Mouse (Mus musculus) MEL (cell line): ENCODE results near the gene Piezo1. TPM values are rescaled to one million over a fixed set of nuclear protein-coding genes. Genes with fewer than 3 reads are reported as not detected.

Experiments used
- DNase-seq: peaks from one replicate; pipeline ENCODE4 v3.0.0; 2011; ENCODE audit warnings: low read depth, low spot score
- H3K27ac ChIP-seq: 2 replicates; pipeline ENCODE4 v1.5.1; 2012; ENCODE audit warnings: low read depth, mild to moderate bottlenecking, control low read depth, low read length, moderate library complexity; ENCODE audit not compliant: control insufficient read depth
- H3K27me3 ChIP-seq, 2 experiments: fragments of 150-350 bp in 1 of 2; sonication (generic) in 1 of 2; 2 replicates each; pipeline ENCODE4 v1.6.1; 2012; ENCODE audit warnings: low read length in 2 of 2, mild to moderate bottlenecking in 2 of 2, improper control_type of control experiment in 1 of 2, moderate library complexity in 1 of 2; ENCODE audit not compliant: insufficient read depth in 2 of 2, control insufficient read depth in 1 of 2
- H3K36me3 ChIP-seq, 2 experiments: 2 replicates each; pipeline ENCODE4 v1.6.1; 2012 to 2014; ENCODE audit warnings: low read length in 2 of 2, improper control_type of control experiment in 1 of 2, inconsistent platforms in 1 of 2, mild to moderate bottlenecking in 1 of 2; ENCODE audit not compliant: insufficient read depth in 2 of 2, control insufficient read depth in 1 of 2
- H3K4me1 ChIP-seq, 2 experiments: fragments of 150-350 bp in 1 of 2; sonication (generic) in 1 of 2; 2 replicates each; pipeline ENCODE4 v1.6.1; 2012; ENCODE audit warnings: low read length in 2 of 2, improper control_type of control experiment in 1 of 2, mild to moderate bottlenecking in 1 of 2; ENCODE audit not compliant: insufficient read depth in 2 of 2, control insufficient read depth in 1 of 2
- H3K4me3 ChIP-seq, 2 experiments: fragments of 150-350 bp in 1 of 2; sonication (generic) in 1 of 2; 2 replicates each; pipeline ENCODE4 v1.5.1; 2012; ENCODE audit warnings: low read depth in 2 of 2, low read length in 2 of 2, mild to moderate bottlenecking in 2 of 2, moderate library complexity in 2 of 2, control low read depth in 1 of 2, improper control_type of control experiment in 1 of 2; ENCODE audit not compliant: control insufficient read depth in 1 of 2, insufficient read depth in 1 of 2
- H3K79me2 ChIP-seq: 2 replicates; pipeline ENCODE4 v1.6.1; 2012; ENCODE audit warnings: mild to moderate bottlenecking, low read length, moderate library complexity; ENCODE audit not compliant: control insufficient read depth, poor library complexity, insufficient read depth
- H3K9ac ChIP-seq: 2 replicates; pipeline ENCODE4 v1.6.1; 2012; ENCODE audit warnings: low read depth, mild to moderate bottlenecking, control low read depth, low read length, moderate library complexity; ENCODE audit not compliant: control insufficient read depth, poor library complexity, severe bottlenecking
- H3K9me3 ChIP-seq: fragments of 150-350 bp; sonication (generic); replicated peaks from 2 replicates; pipeline ENCODE4 v1.6.1; 2012; ENCODE audit warnings: mild to moderate bottlenecking, low read length, improper control_type of control experiment, moderate library complexity; ENCODE audit not compliant: insufficient read depth
- CHD1 ChIP-seq: IDR thresholded peaks from 2 replicates; pipeline ENCODE4 v1.6.1; 2012; ENCODE audit warnings: low read depth, mild to moderate bottlenecking, inconsistent platforms, low read length, improper control_type of control experiment
- ELF1 ChIP-seq: IDR thresholded peaks from 2 replicates; pipeline ENCODE4 v1.6.1; 2014; ENCODE audit warnings: low read depth, mild to moderate bottlenecking, inconsistent platforms, low read length, improper control_type of control experiment, moderate library complexity
- ETS1 ChIP-seq: IDR thresholded peaks from 2 replicates; pipeline ENCODE4 v1.6.1; 2012; ENCODE audit warnings: low read depth, mild to moderate bottlenecking, inconsistent platforms, low read length, improper control_type of control experiment, moderate library complexity
- GATA1 ChIP-seq: IDR thresholded peaks from 2 replicates; pipeline ENCODE4 v1.6.1; 2011; ENCODE audit warnings: low read depth, low read length, improper control_type of control experiment
- HCFC1 ChIP-seq: IDR thresholded peaks from 2 replicates; pipeline ENCODE4 v1.6.1; 2012; ENCODE audit warnings: low read depth, mild to moderate bottlenecking, inconsistent platforms, low read length, improper control_type of control experiment, moderate library complexity
- MAX ChIP-seq: IDR thresholded peaks from 2 replicates; pipeline ENCODE4 v1.6.1; 2011; ENCODE audit warnings: low read length, improper control_type of control experiment
- MYB ChIP-seq: IDR thresholded peaks from 2 replicates; pipeline ENCODE4 v1.6.1; 2011; ENCODE audit warnings: mild to moderate bottlenecking, low read depth, low read length, improper control_type of control experiment
- MYC ChIP-seq: IDR thresholded peaks from 2 replicates; pipeline ENCODE4 v1.6.1; 2011; ENCODE audit warnings: low read depth, mild to moderate bottlenecking, low read length, improper control_type of control experiment, moderate library complexity
- NELFE ChIP-seq: IDR thresholded peaks from 2 replicates; pipeline ENCODE4 v1.6.1; 2011; ENCODE audit warnings: low read depth, low read length, improper control_type of control experiment
- POLR2A ChIP-seq, 2 experiments: IDR thresholded peaks; 2 replicates each; pipeline ENCODE4 v1.6.1; 2011 to 2012; ENCODE audit warnings: low read length in 2 of 2, mild to moderate bottlenecking in 2 of 2, control low read depth in 1 of 2, improper control_type of control experiment in 1 of 2, low read depth in 1 of 2, moderate library complexity in 1 of 2; ENCODE audit not compliant: control insufficient read depth in 1 of 2, insufficient read depth in 1 of 2, poor library complexity in 1 of 2
- POLR2AphosphoS2 ChIP-seq: IDR thresholded peaks from 2 replicates; pipeline ENCODE4 v1.6.1; 2011; ENCODE audit warnings: low read length, improper control_type of control experiment
- RCOR1 ChIP-seq: IDR thresholded peaks from 2 replicates; pipeline ENCODE4 v1.6.1; 2012; ENCODE audit warnings: low read depth, mild to moderate bottlenecking, inconsistent platforms, low read length, improper control_type of control experiment
- TCF12 ChIP-seq: IDR thresholded peaks from 2 replicates; pipeline ENCODE4 v1.6.1; 2014; ENCODE audit warnings: low read depth, mild to moderate bottlenecking, inconsistent platforms, low read length, improper control_type of control experiment, moderate library complexity
- ZC3H11A ChIP-seq: IDR thresholded peaks from 2 replicates; pipeline ENCODE4 v1.6.1; 2012; ENCODE audit warnings: low read depth, mild to moderate bottlenecking, inconsistent platforms, low read length, improper control_type of control experiment
- ZKSCAN1 ChIP-seq: IDR thresholded peaks from 2 replicates; pipeline ENCODE4 v1.6.1; 2012; ENCODE audit warnings: low read depth, mild to moderate bottlenecking, inconsistent platforms, low read length, improper control_type of control experiment, moderate library complexity
- ZMIZ1 ChIP-seq: IDR thresholded peaks from 2 replicates; pipeline ENCODE4 v1.6.1; 2012; ENCODE audit warnings: low read depth, mild to moderate bottlenecking, inconsistent platforms, low read length, improper control_type of control experiment, moderate library complexity
- polyA plus RNA-seq, 2 experiments: library from polyadenylated mRNA; stranded (reverse) in 1 of 2; unstranded in 1 of 2; fragments of >175 nt in 1 of 2; fragments of >200 nt in 1 of 2; gene quantifications; 2 replicates each; pipeline versions ENCODE4 v1.2.1 to v1.2.4; 2012; ENCODE audit warnings: low replicate concordance in 2 of 2, low read depth in 1 of 2; ENCODE audit not compliant: insufficient read length in 2 of 2, insufficient read depth in 1 of 2, missing spikeins in 1 of 2
- total RNA-seq: library from RNA; depleted of rRNA; stranded (reverse); fragments of 300-350 nt; gene quantifications from 2 replicates; pipeline ENCODE4 v1.2.3, GENCODE M21; 2012

Gene Piezo1
- total and polyA plus RNA-seq, 3 experiments, result 35.1 to 223 (median 144) TPM

- TF ChIP-seq CHD1, result peak; percentile 98
- TF ChIP-seq POLR2A (IDR thresholded peaks at IDR 0.05; ENCODE audit: control insufficient read depth in 1 of 2, insufficient read depth in 1 of 2, low read depth in 1 of 2, low read length in 2 of 2, poor library complexity in 1 of 2), result peak; percentile 66 to 89; a peak in 3 of 4 replicates
- TF ChIP-seq ZC3H11A, result no peak
- peak; percentile 65 for TF ChIP-seq NELFE
- TF ChIP-seq HCFC1, result peak; percentile 77
- TF ChIP-seq ELF1, result no peak
- peak; percentile 44; the same call in 1 of the 2 replicates for TF ChIP-seq POLR2AphosphoS2
- TF ChIP-seq TCF12, result peak; percentile 21; the same call in 1 of the 2 replicates
These were observed 16.4 kb upstream of the Piezo1 start, which contains the start of gene Cdt1 (continued) for GRCm38 (mm10) chr8:122567361-122568108.

GRCm38 (mm10) chr8:122566766-122567165 lies 15.6 kb upstream of the Piezo1 start:
- Histone ChIP-seq H3K27me3 (no peaks in the 10 kb centered on the region), H3K9me3 (no peaks in the 10 kb centered on the region), H3K9ac (peak overlapping the region; percentile 79), H3K4me3 (peak overlapping the region; percentile 64 to 67), H3K4me1 (peaks cover 0 to 15% of the 10 kb centered on the region in 2 experiments; a peak in 2 of 4 replicates), H3K27ac (peak overlapping the region; percentile 87)
- peak; percentile 52 for TF ChIP-seq GATA1
- TF ChIP-seq MYC, result 0 out of 2 replicates have a peak, but pooled peaks have one; percentile 26
- TF ChIP-seq NELFE, result peak; percentile 14; the same call in 1 of the 2 replicates
- no peak for TF ChIP-seq ZMIZ1
- TF ChIP-seq TCF12, result no peak
- no peak for TF ChIP-seq MYB
- TF ChIP-seq MAX, result peak; percentile 59; the same call in 1 of the 2 replicates
- peak; percentile 52; the same call in 1 of the 2 replicates for TF ChIP-seq ETS1
- TF ChIP-seq ELF1, result peak; percentile 28; the same call in 1 of the 2 replicates
- no peak for TF ChIP-seq ZKSCAN1
- TF ChIP-seq RCOR1, result no peak
- TF ChIP-seq, all 39 proteins: peak for 6
- Histone ChIP-seq H3K79me2 (peaks cover 23% of the 10 kb centered on the region), H3K36me3 (peaks cover 0 to 7% of the 10 kb centered on the region in 2 experiments; a peak in 2 of 4 replicates)
- DNase-seq, result no peak
